Mouse (Mus musculus) ES-E14 (cell line): Measurements from ENCODE around the gene S100a14.

ENCODE experiments used
- CHD2 ChIP-seq: IDR thresholded peaks from 2 replicates; pipeline ENCODE4 v1.6.1; 2014; ENCODE audit warnings: mild to moderate bottlenecking, low read depth, low read length, inconsistent platforms
- HCFC1 ChIP-seq: IDR thresholded peaks from 2 replicates; pipeline ENCODE4 v1.6.1; 2012; ENCODE audit warnings: low read length, inconsistent platforms, borderline replicate concordance; ENCODE audit not compliant: insufficient read depth
- MAFK ChIP-seq: IDR thresholded peaks from 2 replicates; pipeline ENCODE4 v1.6.1; 2014; ENCODE audit warnings: mild to moderate bottlenecking, low read depth, low read length, inconsistent platforms; ENCODE audit not compliant: insufficient read depth
- ZC3H11A ChIP-seq: IDR thresholded peaks from 2 replicates; pipeline ENCODE4 v1.6.1; 2012; ENCODE audit warnings: low read depth, mild to moderate bottlenecking, inconsistent platforms, low read length, borderline replicate concordance
- ZNF384 ChIP-seq: IDR thresholded peaks from 2 replicates; pipeline ENCODE4 v1.6.1; 2012; ENCODE audit warnings: low read depth, low read length, inconsistent platforms

- TF ChIP-seq CHD2 (no peak), ZNF384 (no peak), ZC3H11A (no peak), HCFC1 (no peak), MAFK (no peak)
Observed at GRCm38 (mm10) chr3:90540904-90541303, 14.2 kb downstream of the S100a14 start.
